Comparison of ENCODE assay signal across 7 mouse cellular contexts in genomic region chr13:43734641-43735040, GRCm38 (mm10). TPM values are rescaled to one million over a fixed set of nuclear protein-coding genes. Genes with fewer than 3 reads are reported as not detected.
A peak's percentile ranks its signal among the peaks of the same experiment; 100 is the strongest.
DNase-seq lines count a peak whose midpoint lies in the region; ATAC-seq and TF ChIP-seq lines count a peak whose summit lies in the region.

No protein-coding gene starts in this region.

- intact Hi-C loops in gastrocnemius, postnatal 36 days (cut with DNase I) = loop anchor here (5.0 kb wide), 1 partner anchor 552 kb away; no protein-coding TSS in a partner anchor

- WGBS in lung, embryonic 14.5 days = 40% methylated on average over 14 of the region's 14 CpGs
- WGBS in lung, adult 2 months = 53% methylated on average over 14 of the region's 14 CpGs
- 81% methylated on average over 14 of the region's 14 CpGs for WGBS in liver, embryonic 11.5 days

- H3K4me1 ChIP-seq in lung, embryonic 14.5 days (ENCODE audit: insufficient read depth) = 0 out of 2 replicates have a peak, but pooled peaks cover 3% of the 10 kb centered on the region
- H3K4me1 ChIP-seq in lung, adult 2 months (ENCODE audit: control insufficient read depth, insufficient read depth, low read length) = no peaks in the 10 kb centered on the region
- no peaks in the 10 kb centered on the region for H3K4me1 ChIP-seq in liver, embryonic 11.5 days (replicated peaks; ENCODE audit: control insufficient read depth, insufficient read depth, low read length)

- no peaks in the 10 kb centered on the region for H3K27me3 ChIP-seq in lung, embryonic 14.5 days (ENCODE audit: insufficient read depth, low read length)
- no peaks in the 10 kb centered on the region for H3K27me3 ChIP-seq in liver, embryonic 11.5 days (replicated peaks; ENCODE audit: control insufficient read depth, insufficient read depth, low read length)

- H3K9ac ChIP-seq in lung, embryonic 14.5 days = no peak overlapping the region
- no peak overlapping the region for H3K9ac ChIP-seq in liver, embryonic 11.5 days (ENCODE audit: low read depth, low read length)

- H3K27ac ChIP-seq in lung, embryonic 14.5 days (ENCODE audit: low read depth) = peak overlapping the region; percentile 3; the same call in 1 of the 2 replicates
- H3K27ac ChIP-seq in liver, embryonic 11.5 days (ENCODE audit: low read depth, low read length) = no peak overlapping the region

- H3K36me3 ChIP-seq in lung, embryonic 14.5 days (ENCODE audit: insufficient read depth) = no peaks in the 10 kb centered on the region
- no peaks in the 10 kb centered on the region for H3K36me3 ChIP-seq in liver, embryonic 11.5 days (ENCODE audit: control insufficient read depth, insufficient read depth, low read length)

- H3K9me3 ChIP-seq in lung, embryonic 14.5 days (ENCODE audit: low read depth, low read length) = no peaks in the 10 kb centered on the region
- no peaks in the 10 kb centered on the region for H3K9me3 ChIP-seq in liver, embryonic 11.5 days (ENCODE audit: control insufficient read depth, low read length)

- peak; percentile 85 for DNase-seq in lung, embryonic 14.5 days
- no peak for DNase-seq in lung, adult 2 months
- peak; percentile 95 for DNase-seq in cerebellum, adult 11-12 months
- peak; percentile 22 to 57 for DNase-seq in gastrocnemius, postnatal 36 days
- peak; percentile 37 to 52 for DNase-seq in layer of hippocampus, adult 8-10 months (ENCODE audit: low spot score in 2 of 2)
- DNase-seq in thymus, postnatal 25 days = no peak
- DNase-seq in liver, embryonic 11.5 days (ENCODE audit: low spot score) = no peak

- peak overlapping the region; percentile 40 for H3K4me2 ChIP-seq in lung, embryonic 14.5 days
- H3K4me2 ChIP-seq in liver, embryonic 11.5 days = no peak overlapping the region

- no peak overlapping the region for H3K4me3 ChIP-seq in lung, embryonic 14.5 days (ENCODE audit: low read depth, low read length)
- no peak overlapping the region for H3K4me3 ChIP-seq in lung, adult 2 months (replicated peaks; ENCODE audit: extremely low read depth, low read depth, low read length)
- H3K4me3 ChIP-seq in liver, embryonic 11.5 days (ENCODE audit: low read depth, low read length) = no peak overlapping the region

- ATAC-seq in lung, embryonic 14.5 days (ENCODE audit: insufficient read depth) = peak; percentile 37; the same call in 1 of the 2 replicates
- no peak for ATAC-seq in liver, embryonic 11.5 days (replicated peaks; ENCODE audit: low FRiP score)

- no peak for TF ChIP-seq POLR2A in lung, adult 2 months (IDR thresholded peaks at IDR 0.05; ENCODE audit: borderline replicate concordance, extremely low read depth, low read depth, low read length)

- TF ChIP-seq CTCF in lung, embryonic 14.5 days (IDR thresholded peaks at IDR 0.05; ENCODE audit: low read depth) = no peak
- TF ChIP-seq CTCF in lung, adult 2 months (IDR thresholded peaks at IDR 0.05; ENCODE audit: insufficient read depth, low read length) = no peak

RNA-seq across cellular contexts. Expression of gene Cd83, which starts 49.9 kb away (rescaled TPM):
- polyA plus RNA-seq in lung, embryonic 14.5 days (2014; fragmentation: Nextera tagmentation; extraction: Ambion mirVana) = 12.9 and 14.3 TPM in 2 replicates
- 6.9 and 7.5 TPM in 2 replicates for polyA plus RNA-seq in lung, adult 2 months (2012; rRNA removed)
- total RNA-seq in gastrocnemius, postnatal 36 days (2021) = 1 to 10 TPM in 1 of 2 experiments, under 1 TPM in 1; 0.84 to 1.0 TPM
- total RNA-seq in layer of hippocampus, adult 8-10 months (2022) = 10 to 100 TPM in 2 of 4 experiments, 1 to 10 TPM in 2; 7.6 to 21.2 (median 13.4) TPM
- polyA plus RNA-seq in liver, embryonic 11.5 days (2014; fragmentation: Nextera tagmentation; extraction: Ambion mirVana) = 1.3 and 1.8 TPM in 2 replicates

Comparison
In these comparisons a context has a peak if more than half of its experiments do, and no peak if none do; other contexts are left out.
1. DNase-seq: peak in lung, embryonic 14.5 days (single experiment), cerebellum, adult 11-12 months (single experiment), gastrocnemius, postnatal 36 days (2 of 2) and layer of hippocampus, adult 8-10 months (2 of 2); none in lung, adult 2 months (single experiment), thymus, postnatal 25 days (single experiment) and liver, embryonic 11.5 days (single experiment).